Mouse (Mus musculus): ENCODE data around the gene Apold1.

The Apold1 gene

GRCm38 (mm10) chr6:134981231-134982062 lies at the start of gene Apold1:
Apold1 (plus strand) TSS chr6:134981718.
- peak; percentile 74 for DNase-seq

DNA sequence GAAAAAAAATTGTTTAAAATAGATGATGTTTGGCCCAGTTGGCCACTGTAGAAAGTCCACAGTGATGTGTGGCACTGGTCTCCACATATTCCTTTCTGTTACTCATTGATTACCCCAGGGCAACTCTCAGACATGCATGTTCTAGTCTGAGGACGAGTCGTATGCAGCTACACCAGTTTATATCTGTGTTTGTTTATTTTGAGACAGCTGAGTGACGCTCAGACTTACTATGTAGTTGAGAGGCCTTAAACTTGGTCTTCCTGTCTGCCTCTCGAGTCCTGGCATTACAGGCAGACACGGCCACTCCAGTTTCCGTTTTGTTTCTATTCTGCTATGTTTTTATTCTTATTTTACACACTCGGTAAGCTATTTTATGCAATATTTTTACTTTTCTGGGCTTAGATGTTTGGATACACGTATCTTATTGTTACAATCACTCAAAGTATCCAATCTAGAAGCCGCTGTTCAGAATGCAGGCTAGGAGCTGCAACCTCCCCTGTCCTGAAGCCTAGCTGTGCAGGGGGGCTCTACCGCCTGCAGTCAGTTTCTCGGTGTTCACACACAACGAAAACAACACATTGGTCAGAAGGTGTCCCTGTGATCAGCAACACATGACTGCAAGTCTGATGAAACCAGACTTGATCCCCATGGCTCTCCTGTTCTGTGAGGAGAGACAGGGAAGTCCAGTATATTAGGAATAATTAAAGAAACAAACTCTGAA lies 48.9 kb upstream of the Apold1 start:
- peak; percentile 19 for DNase-seq

DNA sequence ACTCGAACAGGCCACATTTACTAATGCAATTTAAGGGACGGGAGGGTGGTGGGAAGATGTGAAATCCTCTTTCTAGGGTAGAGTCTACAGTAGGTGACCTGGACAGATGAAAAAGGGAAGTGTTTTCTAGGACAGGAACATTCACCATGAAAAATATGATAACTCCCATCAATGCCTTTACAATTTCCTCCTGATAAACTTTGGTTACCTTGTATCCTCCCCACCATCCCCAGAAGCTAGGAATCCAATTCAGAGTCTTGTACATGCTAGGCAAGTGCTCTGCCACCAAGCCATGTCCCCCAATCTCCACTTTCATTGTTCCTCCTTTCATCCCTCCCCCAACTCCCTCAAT lies 48.3 kb upstream of the Apold1 start:
- DNase-seq: no peak

DNA sequence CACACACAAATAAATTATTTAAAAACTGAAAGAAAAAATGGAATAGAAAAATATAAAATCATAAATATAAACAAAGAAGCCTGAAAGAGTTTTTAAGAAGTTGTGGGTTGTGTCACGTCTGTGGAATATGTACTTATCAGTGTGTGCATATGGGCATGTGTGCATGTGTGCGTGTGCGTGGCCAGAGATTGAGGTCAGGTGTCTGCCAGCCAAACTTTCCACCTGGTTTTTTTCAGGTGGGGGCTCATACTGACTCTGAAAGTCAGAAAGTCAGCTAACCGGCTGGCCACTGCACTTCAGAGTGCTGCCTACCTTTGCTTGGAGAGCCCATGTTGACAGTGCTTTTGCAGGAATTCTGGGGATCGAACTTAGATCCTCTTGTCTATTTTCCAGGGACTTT lies 47.2 kb upstream of the Apold1 start:
- no peak for DNase-seq

- DNase-seq: no peak
Measured at GRCm38 (mm10) chr6:134939781-134940180, 41.7 kb upstream of the Apold1 start.

GRCm38 (mm10) chr6:134943759-134944407 lies 37.6 kb upstream of the Apold1 start:
- DNase-seq: peak; percentile 56

- DNase-seq: no peak
Measured at GRCm38 (mm10) chr6:134946054-134946453, 35.5 kb upstream of the Apold1 start.

GRCm38 (mm10) chr6:134946858-134947257 lies 34.7 kb upstream of the Apold1 start:
- no peak for DNase-seq

GRCm38 (mm10) chr6:134947311-134948087 lies 34.0 kb upstream of the Apold1 start:
- DNase-seq: peak; percentile 87

GRCm38 (mm10) chr6:134948522-134949061 lies 32.9 kb upstream of the Apold1 start:
- no peak for DNase-seq

DNA sequence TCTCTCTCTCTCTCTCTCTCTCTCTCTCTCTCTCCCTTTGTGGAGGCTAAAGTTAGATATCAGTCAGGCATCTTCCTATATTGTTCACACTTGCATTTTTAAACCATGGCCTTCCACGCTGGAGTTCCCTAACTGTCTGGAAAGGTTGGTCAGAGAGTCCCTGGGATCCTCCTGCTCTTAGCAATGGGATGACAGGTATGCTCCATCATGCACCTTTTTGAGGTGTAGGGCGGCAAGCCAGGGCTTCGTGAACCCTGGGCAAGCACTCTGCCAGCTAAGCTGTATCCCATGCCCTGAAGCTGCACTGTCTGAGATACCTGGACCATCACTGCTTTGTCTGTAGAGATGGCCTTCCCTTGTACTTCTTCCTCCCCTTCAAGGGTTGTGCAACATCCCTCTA lies 32.3 kb upstream of the Apold1 start:
- no peak for DNase-seq

- DNase-seq: no peak
Measured at GRCm38 (mm10) chr6:134951364-134951763, 30.2 kb upstream of the Apold1 start.

GRCm38 (mm10) chr6:134953976-134954375 lies 27.5 kb upstream of the Apold1 start:
- peak; percentile 85 for DNase-seq

- DNase-seq: peak; percentile 27
Measured at GRCm38 (mm10) chr6:134956388-134956787, 25.1 kb upstream of the Apold1 start.

- no peak for DNase-seq
Measured at GRCm38 (mm10) chr6:134961286-134961685, 20.2 kb upstream of the Apold1 start.

DNA sequence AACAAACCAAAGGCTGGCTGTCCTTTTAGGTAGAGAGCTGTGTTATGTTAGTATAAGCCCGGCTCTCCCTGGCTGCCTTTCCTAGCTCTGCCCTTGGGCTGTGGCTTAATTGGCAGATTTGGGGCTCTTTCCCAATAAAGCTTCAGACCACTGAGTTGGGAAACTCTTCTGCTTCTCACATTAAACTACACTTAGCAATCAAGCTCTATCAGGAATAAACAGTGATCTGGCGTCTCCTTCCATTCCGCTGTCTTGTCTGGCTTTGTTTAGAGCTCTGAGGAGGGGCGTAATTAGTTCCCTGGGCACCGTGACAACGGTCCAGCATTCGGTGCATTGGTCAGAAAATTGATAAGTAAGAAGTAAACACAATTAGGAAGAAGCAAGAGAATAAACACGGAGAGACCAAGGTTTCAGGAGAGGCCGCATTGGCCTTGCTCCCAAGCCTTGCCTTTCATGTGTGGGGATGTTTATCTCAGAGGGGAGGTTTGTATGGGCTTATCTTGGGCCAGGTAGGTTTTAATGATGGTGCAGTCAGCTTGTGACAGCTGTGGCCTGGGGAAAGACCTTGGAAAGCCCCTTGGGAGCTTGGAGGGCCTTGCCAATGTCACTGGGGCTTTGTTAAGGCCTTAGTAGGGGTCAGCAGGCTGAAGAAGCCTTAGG lies 19.5 kb upstream of the Apold1 start:
- DNase-seq: no peak

GRCm38 (mm10) chr6:134962518-134962893 lies 19.0 kb upstream of the Apold1 start:
- DNase-seq: no peak

DNA sequence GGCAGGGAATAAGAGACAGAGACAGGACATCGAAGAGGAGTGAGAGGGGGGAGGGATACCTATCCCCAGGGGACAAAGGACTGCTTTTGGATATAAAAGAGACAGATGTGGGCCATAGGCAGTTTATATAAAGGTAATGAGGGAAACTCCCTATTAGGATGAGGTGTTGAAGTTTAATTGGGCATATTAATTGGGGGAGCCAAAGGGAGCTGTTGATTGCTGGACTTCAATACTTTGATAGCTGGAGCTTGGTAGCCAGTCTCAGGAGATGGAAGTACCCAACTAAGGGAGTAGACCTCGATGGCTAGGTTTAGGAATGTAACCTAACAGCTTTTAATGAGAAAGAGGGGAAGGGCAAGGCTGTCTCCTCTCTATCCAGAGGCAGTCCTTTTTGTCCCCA lies 17.6 kb upstream of the Apold1 start:
- DNase-seq: no peak

GRCm38 (mm10) chr6:134966681-134967080 lies 14.8 kb upstream of the Apold1 start:
- DNase-seq: no peak

GRCm38 (mm10) chr6:134968326-134968725 lies 13.2 kb upstream of the Apold1 start:
- DNase-seq: no peak

DNA sequence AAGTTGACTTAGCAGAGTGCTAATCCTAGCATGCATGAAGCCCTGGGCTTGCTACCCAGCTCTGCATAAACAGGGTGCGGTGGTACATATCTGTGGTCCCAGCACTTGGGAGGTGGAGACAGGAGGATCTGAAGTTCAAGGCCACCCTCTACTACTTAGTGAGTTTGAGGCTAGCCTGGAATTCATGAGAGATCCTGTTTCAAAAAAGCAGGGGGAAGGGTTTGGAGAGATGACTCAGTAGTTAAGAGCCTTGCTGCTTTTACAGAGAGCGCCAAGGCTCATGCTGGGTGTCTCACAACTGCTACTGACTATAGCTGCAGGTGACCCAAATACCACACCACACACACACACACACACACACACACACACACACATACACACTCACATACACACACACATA lies 12.0 kb upstream of the Apold1 start:
- no peak for DNase-seq

- no peak for DNase-seq
Measured at GRCm38 (mm10) chr6:134972096-134972495, 9.4 kb upstream of the Apold1 start.
